Mouse (Mus musculus) lung, postnatal 0 days (tissue): ENCODE measurements around the gene Gosr2. TPM values are rescaled to one million over a fixed set of nuclear protein-coding genes. Genes with fewer than 3 reads are reported as not detected.

ENCODE experiments used
- ATAC-seq: fragments of 200-750 bp; cut with Nextera tagmentation; 2 replicates; pipeline ENCODE4 v1.8.0; 2017; ENCODE audit warnings: moderate library complexity
- DNase-seq: peaks from one replicate; pipeline ENCODE4 v3.0.0-alpha.2; 2016; ENCODE audit warnings: low spot score
- H3K27ac ChIP-seq: fragments of 300-500 bp; sonication (generic); 2 replicates; pipeline ENCODE4 v1.5.1; 2014; ENCODE audit warnings: antibody characterized with exemption, mild to moderate bottlenecking, low read length, mixed read lengths
- H3K27me3 ChIP-seq: fragments of 300-500 bp; sonication (generic); replicated peaks from 2 replicates; pipeline ENCODE4 v1.6.1; 2014; ENCODE audit warnings: low read length, mixed read lengths; ENCODE audit not compliant: insufficient read depth
- H3K36me3 ChIP-seq: fragments of 300-500 bp; sonication (generic); 2 replicates; pipeline ENCODE4 v1.6.1; 2014; ENCODE audit warnings: low read length, mixed read lengths; ENCODE audit not compliant: insufficient read depth
- H3K4me1 ChIP-seq: fragments of 300-500 bp; sonication (generic); 2 replicates; pipeline ENCODE4 v1.6.1; 2014; ENCODE audit warnings: antibody characterized with exemption, low read depth, low read length, mixed read lengths; ENCODE audit not compliant: insufficient read depth
- H3K4me2 ChIP-seq: fragments of 300-500 bp; sonication (generic); replicated peaks from 2 replicates; pipeline ENCODE4 v1.6.1; 2014; ENCODE audit warnings: low read depth, mild to moderate bottlenecking, low read length, moderate library complexity, mixed read lengths
- H3K4me3 ChIP-seq: fragments of 300-500 bp; sonication (generic); 2 replicates; pipeline ENCODE4 v1.5.1; 2014; ENCODE audit warnings: low read depth, low read length
- H3K9ac ChIP-seq: fragments of 300-500 bp; sonication (generic); replicated peaks from 2 replicates; pipeline ENCODE4 v1.6.1; 2014; ENCODE audit warnings: low read depth, mild to moderate bottlenecking
- H3K9me3 ChIP-seq: fragments of 300-500 bp; sonication (generic); 2 replicates; pipeline ENCODE4 v1.6.1; 2016; ENCODE audit warnings: low read length, mixed read lengths
- CTCF ChIP-seq: IDR thresholded peaks from 2 replicates; pipeline ENCODE4 v1.5.1; 2016; ENCODE audit warnings: antibody characterized with exemption, mild to moderate bottlenecking
- EP300 ChIP-seq: IDR thresholded peaks from 2 replicates; pipeline ENCODE4 v1.6.1; 2016; ENCODE audit warnings: antibody characterized with exemption, mild to moderate bottlenecking, control low read depth
- WGBS: fragments of 180-500 bp; shearing (Covaris S2); extraction: QIAGEN DNeasy Blood & Tissue Kit; methylation state at CpG from one replicate; pipeline ENCODE4 v1.1.7; 2014; 5-methylcytosine and 5-hydroxymethylcytosine counted together
- polyA plus RNA-seq: library from polyadenylated mRNA; unstranded; fragments of >200 nt; fragmentation: Nextera tagmentation; extraction: Ambion mirVana; gene quantifications from 2 replicates; pipeline ENCODE4 v1.2.1, GENCODE M21; 2015

Gene Gosr2
- polyA plus RNA-seq, 1 experiment from 2014 or later: 87.6 TPM

- no peaks in the 10 kb centered on the region for H3K9me3 ChIP-seq
- DNase-seq (no peak), ATAC-seq (no peak)
- no peak overlapping the region for H3K4me3 ChIP-seq
- no peaks in the 10 kb centered on the region for H3K4me1 ChIP-seq
- no peak for TF ChIP-seq EP300
- no peaks in the 10 kb centered on the region; the same call in 1 of the 2 replicates for H3K27me3 ChIP-seq
- H3K4me2 ChIP-seq: no peak overlapping the region
- no peaks in the 10 kb centered on the region for H3K36me3 ChIP-seq
- H3K9ac ChIP-seq: no peak overlapping the region
- WGBS: 78% methylated on average over 7 of the region's 7 CpGs
- H3K27ac ChIP-seq: no peak overlapping the region
These were observed 62.9 kb downstream of the Gosr2 start for GRCm38 (mm10) chr11:103634806-103635205.

- DNase-seq: no peak
- no peaks in the 10 kb centered on the region for H3K27me3 ChIP-seq
- H3K4me3 ChIP-seq: no peak overlapping the region
- no peak overlapping the region for H3K9ac ChIP-seq
- H3K9me3 ChIP-seq: no peaks in the 10 kb centered on the region
- 81% methylated on average over 23 of the region's 23 CpGs for WGBS
- no peaks in the 10 kb centered on the region for H3K4me1 ChIP-seq
- no peaks in the 10 kb centered on the region for H3K36me3 ChIP-seq
- TF ChIP-seq EP300 (no peak), CTCF (no peak)
- H3K27ac ChIP-seq: no peak overlapping the region
- no peak overlapping the region for H3K4me2 ChIP-seq
- no peak for ATAC-seq
These were observed 70.2 kb downstream of the Gosr2 start for GRCm38 (mm10) chr11:103627453-103627852.

Other genes starting within 250 kb of the Gosr2 start
- not detected in 2 replicates for gene Lrrc37a, start 193.3 kb downstream of the Gosr2 start, polyA plus RNA-seq
- not detected in 2 replicates for gene Gm884, start 76.8 kb downstream of the Gosr2 start, polyA plus RNA-seq
- gene Lyzl6, start 59.0 kb downstream of the Gosr2 start, polyA plus RNA-seq: not detected in 2 replicates
- 0.18 and 0.19 TPM in 2 replicates for gene Rprml, start 48.3 kb downstream of the Gosr2 start, polyA plus RNA-seq
- 0.08 and 0.11 TPM in 2 replicates for gene Wnt9b, start 51.9 kb upstream of the Gosr2 start, polyA plus RNA-seq
- 0.08 and 0.49 TPM in 2 replicates for gene Wnt3, start 76.3 kb upstream of the Gosr2 start, polyA plus RNA-seq